Mouse (Mus musculus): ENCODE measurements around the gene Supt20. TPM values are rescaled to one million over a fixed set of nuclear protein-coding genes. Genes with fewer than 3 reads are reported as not detected.
A peak's percentile ranks its signal among the peaks of the same experiment; 100 is the strongest.

Supt20 gene
- polyA plus RNA-seq (2015; fragmentation: Nextera tagmentation; extraction: Ambion mirVana) = 17.2 and 19.9 TPM in 2 replicates

- DNase-seq = peak; percentile 97
- peak; percentile 100 for ATAC-seq
- TF ChIP-seq EP300 (IDR thresholded peaks at IDR 0.05; ENCODE audit: low read depth) = peak; percentile 47; the same call in 1 of the 2 replicates
- TF ChIP-seq CTCF (IDR thresholded peaks at IDR 0.05; ENCODE audit: low read depth) = no peak
Measured at GRCm38 (mm10) chr3:54692202-54693055, at the start of gene Supt20. TSS of gene Supt20 (plus strand) at chr3:54692807.

DNA sequence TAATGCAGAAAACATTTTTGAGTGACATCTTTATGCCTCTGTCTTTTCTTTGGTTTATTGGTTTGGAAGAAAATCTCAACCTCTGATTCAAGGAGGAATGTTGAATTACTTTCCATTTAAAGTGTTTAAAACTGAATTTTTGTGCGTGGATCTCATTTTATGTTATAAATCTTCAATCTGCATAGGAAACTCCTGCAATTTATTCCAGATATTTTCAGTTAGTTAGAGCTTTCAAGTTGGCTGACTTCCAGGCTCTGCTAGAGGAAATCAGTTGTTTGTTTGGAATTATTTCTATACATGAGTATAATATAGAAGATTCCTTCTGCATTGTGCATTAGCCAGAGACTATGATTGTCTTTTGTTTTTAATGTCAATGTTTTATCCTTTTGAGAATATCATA lies 49.8 kb upstream of the Supt20 start:
- no peak overlapping the region for H3K4me2 ChIP-seq (ENCODE audit: low read depth, low read length)
- DNase-seq = no peak
- no peaks in the 10 kb centered on the region for H3K4me1 ChIP-seq (ENCODE audit: insufficient read depth)
- ATAC-seq = no peak
- H3K36me3 ChIP-seq (replicated peaks; ENCODE audit: insufficient read depth, low read length) = no peaks in the 10 kb centered on the region
- 82% methylated on average over 1 of the region's 1 CpGs for WGBS (ENCODE audit: insufficient replicate concordance)
- no peak overlapping the region for H3K27ac ChIP-seq (ENCODE audit: low read depth)
- H3K9me3 ChIP-seq (ENCODE audit: low read length) = no peaks in the 10 kb centered on the region
- TF ChIP-seq EP300 (IDR thresholded peaks at IDR 0.05; ENCODE audit: low read depth) (no peak), CTCF (IDR thresholded peaks at IDR 0.05; ENCODE audit: low read depth) (no peak)
- H3K9ac ChIP-seq (replicated peaks) = no peak overlapping the region
- no peaks in the 10 kb centered on the region for H3K27me3 ChIP-seq (ENCODE audit: insufficient read depth, low read length)
- H3K4me3 ChIP-seq (ENCODE audit: low read depth, low read length) = no peak overlapping the region

More at GRCm38 (mm10) chr3:54692202-54693055, at the start of gene Supt20:
- Histone ChIP-seq H3K9me3 (ENCODE audit: low read length) (no peaks in the 10 kb centered on the region), H3K27ac (ENCODE audit: low read depth) (peak within 1 kb of the TSS; percentile 92), H3K4me2 (ENCODE audit: low read depth, low read length) (peak within 1 kb of the TSS; percentile 90), H3K27me3 (ENCODE audit: insufficient read depth, low read length) (no peaks in the 10 kb centered on the region), H3K9ac (replicated peaks) (peak within 1 kb of the TSS; percentile 68), H3K4me3 (ENCODE audit: low read depth, low read length) (peak within 1 kb of the TSS; percentile 70), H3K36me3 (replicated peaks; ENCODE audit: insufficient read depth, low read length) (peaks cover 19% of the 10 kb centered on the region), H3K4me1 (ENCODE audit: insufficient read depth) (peaks cover 11% of the 10 kb centered on the region; the same call in 1 of the 2 replicates)
- under 1% methylated on average over 62 of the region's 65 CpGs for WGBS (ENCODE audit: insufficient replicate concordance)

DNA sequence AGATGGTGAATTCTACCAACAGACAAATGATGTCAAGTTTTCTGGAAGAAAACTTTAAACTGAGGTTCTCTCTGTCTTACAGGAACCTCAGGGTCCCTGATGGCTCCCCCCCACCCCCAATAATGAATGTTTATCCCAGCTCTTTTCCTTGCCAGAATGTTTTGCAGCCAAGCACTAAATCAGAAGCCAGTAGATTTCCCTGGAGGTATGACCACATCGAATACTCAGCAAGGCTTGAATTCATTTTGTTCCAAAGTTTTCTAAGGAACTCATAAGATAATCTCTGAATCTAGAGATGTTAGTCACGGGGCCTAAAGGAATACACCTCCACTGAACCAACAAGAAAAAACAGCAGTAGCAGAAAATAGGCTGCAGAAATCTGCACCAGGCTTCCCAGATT lies 45.0 kb upstream of the Supt20 start:
- Histone ChIP-seq H3K27ac (ENCODE audit: low read depth) (no peak overlapping the region), H3K4me2 (ENCODE audit: low read depth, low read length) (no peak overlapping the region), H3K27me3 (ENCODE audit: insufficient read depth, low read length) (no peaks in the 10 kb centered on the region), H3K9me3 (ENCODE audit: low read length) (no peaks in the 10 kb centered on the region), H3K4me1 (ENCODE audit: insufficient read depth) (no peaks in the 10 kb centered on the region), H3K36me3 (replicated peaks; ENCODE audit: insufficient read depth, low read length) (no peaks in the 10 kb centered on the region), H3K4me3 (ENCODE audit: low read depth, low read length) (no peak overlapping the region), H3K9ac (replicated peaks) (no peak overlapping the region)
- no peak for DNase-seq
- ATAC-seq = no peak
- TF ChIP-seq CTCF (IDR thresholded peaks at IDR 0.05; ENCODE audit: low read depth) (no peak), EP300 (IDR thresholded peaks at IDR 0.05; ENCODE audit: low read depth) (no peak)
- 66% methylated on average over 2 of the region's 2 CpGs for WGBS (ENCODE audit: insufficient replicate concordance)

- no peak for ATAC-seq
- Histone ChIP-seq H3K27ac (ENCODE audit: low read depth) (no peak overlapping the region), H3K4me1 (ENCODE audit: insufficient read depth) (no peaks in the 10 kb centered on the region), H3K4me2 (ENCODE audit: low read depth, low read length) (no peak overlapping the region), H3K4me3 (ENCODE audit: low read depth, low read length) (no peak overlapping the region), H3K9me3 (ENCODE audit: low read length) (no peaks in the 10 kb centered on the region), H3K36me3 (replicated peaks; ENCODE audit: insufficient read depth, low read length) (no peaks in the 10 kb centered on the region), H3K9ac (replicated peaks) (no peak overlapping the region), H3K27me3 (ENCODE audit: insufficient read depth, low read length) (no peaks in the 10 kb centered on the region)
- WGBS (ENCODE audit: insufficient replicate concordance) = 75% methylated on average over 4 of the region's 4 CpGs
- DNase-seq = no peak
- TF ChIP-seq CTCF (IDR thresholded peaks at IDR 0.05; ENCODE audit: low read depth) = no peak
Measured at GRCm38 (mm10) chr3:54651576-54651975, 41.0 kb upstream of the Supt20 start.

DNA sequence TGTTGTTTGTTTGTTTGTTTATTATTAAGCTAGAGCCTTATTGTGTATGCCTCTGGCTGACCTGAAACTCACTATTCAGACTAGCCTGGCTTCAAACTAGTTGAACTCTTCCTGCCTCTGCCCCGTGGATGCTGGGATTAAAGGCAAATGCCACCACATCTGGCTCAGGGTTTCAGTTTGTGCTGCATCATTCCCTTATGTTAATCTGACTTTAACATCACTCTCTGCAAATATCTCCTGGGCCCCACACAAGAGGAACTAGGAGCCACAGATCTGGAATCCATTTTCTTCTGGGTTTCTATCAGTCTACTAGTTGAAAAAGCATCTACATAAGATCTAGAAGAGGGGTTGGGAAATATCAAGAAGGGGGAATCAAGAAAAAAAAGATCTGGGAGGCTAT lies 38.4 kb upstream of the Supt20 start:
- Histone ChIP-seq H3K4me2 (ENCODE audit: low read depth, low read length) (no peak overlapping the region), H3K9ac (replicated peaks) (no peak overlapping the region), H3K36me3 (replicated peaks; ENCODE audit: insufficient read depth, low read length) (no peaks in the 10 kb centered on the region), H3K4me1 (ENCODE audit: insufficient read depth) (no peaks in the 10 kb centered on the region), H3K27ac (ENCODE audit: low read depth) (no peak overlapping the region), H3K27me3 (ENCODE audit: insufficient read depth, low read length) (no peaks in the 10 kb centered on the region), H3K9me3 (ENCODE audit: low read length) (no peaks in the 10 kb centered on the region), H3K4me3 (ENCODE audit: low read depth, low read length) (no peak overlapping the region)
- ATAC-seq = no peak
- no peak for DNase-seq
- WGBS (ENCODE audit: insufficient replicate concordance) = 48% methylated on average over 1 of the region's 1 CpGs
- TF ChIP-seq EP300 (IDR thresholded peaks at IDR 0.05; ENCODE audit: low read depth) (no peak), CTCF (IDR thresholded peaks at IDR 0.05; ENCODE audit: low read depth) (no peak)

- H3K9ac ChIP-seq (replicated peaks) = no peak overlapping the region
- no peak overlapping the region for H3K4me2 ChIP-seq (ENCODE audit: low read depth, low read length)
- H3K36me3 ChIP-seq (replicated peaks; ENCODE audit: insufficient read depth, low read length) = no peaks in the 10 kb centered on the region
- no peak for ATAC-seq
- H3K4me1 ChIP-seq (ENCODE audit: insufficient read depth) = no peaks in the 10 kb centered on the region
- H3K4me3 ChIP-seq (ENCODE audit: low read depth, low read length) = no peak overlapping the region
- 65% methylated on average over 3 of the region's 3 CpGs for WGBS (ENCODE audit: insufficient replicate concordance)
- TF ChIP-seq CTCF (IDR thresholded peaks at IDR 0.05; ENCODE audit: low read depth) = no peak
- no peak for TF ChIP-seq EP300 (IDR thresholded peaks at IDR 0.05; ENCODE audit: low read depth)
- H3K9me3 ChIP-seq (ENCODE audit: low read length) = no peaks in the 10 kb centered on the region
- no peak for DNase-seq
- H3K27me3 ChIP-seq (ENCODE audit: insufficient read depth, low read length) = no peaks in the 10 kb centered on the region
- no peak overlapping the region for H3K27ac ChIP-seq (ENCODE audit: low read depth)
Measured at GRCm38 (mm10) chr3:54657090-54657489, 35.5 kb upstream of the Supt20 start.

Measured in liver, postnatal 0 days (tissue).